Mouse (Mus musculus): ENCODE results near the gene Gfra1.

The Gfra1 gene

DNA sequence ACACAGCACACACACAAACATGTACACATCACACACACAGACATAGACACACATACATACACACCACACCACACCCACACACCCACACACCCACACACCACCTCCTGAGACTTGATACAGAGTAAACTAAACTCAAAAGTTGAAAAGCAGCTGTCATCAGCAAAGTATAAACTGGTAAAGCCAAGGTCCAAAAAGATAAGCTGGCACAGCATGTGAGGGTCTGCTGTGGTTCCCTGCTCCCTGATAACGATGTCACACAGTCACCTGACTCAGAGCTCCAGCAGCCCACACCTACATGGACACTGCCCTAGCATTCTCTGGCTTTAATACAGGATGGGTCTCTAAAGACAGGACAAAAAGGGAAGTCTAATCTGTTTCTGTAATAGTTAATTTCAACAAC, 212.1 kb downstream of the Gfra1 start:
- no peak for DNase-seq

DNA sequence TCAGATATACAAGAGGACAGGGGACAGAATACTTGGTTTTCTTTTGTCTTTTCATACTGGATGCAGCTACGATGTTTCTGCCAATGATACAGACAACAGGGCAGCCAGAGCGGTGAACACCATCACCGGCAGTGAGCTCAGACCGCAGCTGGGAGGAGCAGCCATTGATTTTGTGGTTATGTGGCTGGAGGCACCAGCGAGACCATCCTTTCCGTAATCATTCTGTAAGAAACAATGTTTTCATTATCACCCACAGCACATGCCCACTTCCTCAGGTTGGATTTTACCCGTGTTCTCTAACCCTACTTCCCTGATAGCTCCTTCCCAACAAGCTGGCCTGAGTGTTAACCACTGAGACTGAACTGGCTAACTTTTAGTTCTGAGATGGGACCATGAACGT, 217.4 kb downstream of the Gfra1 start:
- DNase-seq = no peak

DNA sequence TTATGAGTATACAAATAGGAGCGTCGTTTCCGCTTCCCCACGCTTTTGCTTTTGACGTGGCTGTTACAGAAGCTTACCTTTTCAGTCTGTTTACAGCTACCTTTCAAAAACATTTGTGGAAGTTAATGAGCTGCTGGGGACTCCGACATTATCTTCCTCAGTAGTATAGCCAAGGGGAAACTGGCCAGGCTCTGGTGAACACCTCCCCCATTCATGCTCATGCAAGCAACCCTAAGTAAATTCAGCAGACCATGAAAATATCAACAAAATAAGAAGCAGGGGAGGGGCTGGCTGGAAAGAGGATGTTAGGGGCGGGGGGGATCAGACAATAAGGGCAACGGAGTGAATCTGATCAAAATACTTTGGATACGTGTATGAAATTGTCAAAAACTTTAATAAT, 228.0 kb downstream of the Gfra1 start:
- no peak for DNase-seq

DNA sequence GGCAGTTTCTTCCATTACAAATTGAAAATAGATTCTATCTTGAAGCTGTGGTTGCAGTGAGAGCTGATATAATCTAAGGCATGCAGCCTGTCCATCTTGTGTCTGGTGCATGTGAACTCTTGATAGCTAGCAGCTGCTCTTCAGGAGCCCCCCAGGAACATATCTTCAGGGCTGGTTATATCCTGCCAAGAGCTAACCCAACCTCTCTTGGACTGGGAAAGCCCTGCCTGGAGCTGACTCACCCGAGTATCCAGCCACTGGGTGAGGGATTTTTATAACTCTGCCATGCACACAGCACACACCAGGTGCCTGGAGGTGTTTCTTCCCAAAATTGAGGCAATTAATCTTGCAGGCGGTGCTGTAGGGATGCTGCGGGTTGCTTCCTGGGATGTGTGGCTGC, 228.8 kb downstream of the Gfra1 start:
- DNase-seq = no peak

DNA sequence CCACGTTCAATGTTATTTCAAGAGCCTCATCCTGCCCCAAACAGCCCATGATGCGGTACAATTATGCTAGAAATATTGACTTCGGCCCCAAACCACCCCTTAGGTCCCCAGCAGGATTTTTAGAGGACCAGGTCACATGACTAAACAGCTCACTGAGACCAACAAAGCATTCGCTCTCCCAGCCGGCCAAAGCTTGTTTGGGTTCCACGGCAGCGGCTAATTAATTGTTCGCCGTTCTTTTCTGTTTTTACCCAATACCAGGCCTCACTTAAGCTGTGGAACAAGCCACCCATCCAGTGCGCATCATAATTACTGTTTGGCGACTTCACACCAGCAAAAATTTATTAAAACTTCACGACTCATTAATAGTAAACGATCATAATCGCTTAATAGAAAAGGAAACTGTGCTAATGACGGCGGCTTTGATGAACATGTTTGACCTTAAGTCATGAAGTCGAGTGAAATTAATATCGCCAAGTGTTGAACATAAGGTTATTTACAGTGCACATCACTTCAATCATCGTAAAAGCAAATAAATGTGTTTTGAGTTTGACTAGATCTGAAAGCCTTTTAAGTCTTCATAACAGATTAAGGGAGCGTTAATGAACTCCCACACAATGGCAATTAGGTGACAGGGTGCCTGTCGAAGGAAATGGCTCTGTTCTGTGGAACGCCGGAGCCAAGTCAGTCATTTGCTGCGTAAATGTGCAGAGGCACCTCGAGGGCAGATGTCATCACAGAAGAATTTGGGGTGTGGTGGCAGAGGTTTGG, 235.5 kb downstream of the Gfra1 start:
- no peak for DNase-seq

DNA sequence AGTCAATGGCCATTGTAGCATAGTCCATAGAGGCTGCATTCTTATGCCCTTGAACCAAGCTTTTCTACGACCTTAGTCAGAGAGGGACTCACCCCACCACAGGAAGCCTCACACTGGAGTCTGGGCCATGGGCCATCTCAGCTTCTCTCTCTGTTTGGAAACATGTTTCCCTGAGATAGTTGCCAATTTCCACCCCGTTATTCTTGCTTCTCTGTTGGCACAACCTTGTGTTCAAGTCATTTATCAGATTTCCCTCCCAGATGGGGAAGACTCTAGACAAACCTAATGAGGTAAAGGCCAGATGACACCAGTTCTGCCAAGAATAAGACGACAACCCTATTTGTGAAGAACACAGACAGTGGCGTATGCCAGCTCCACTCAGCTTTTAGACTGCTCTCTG, 238.1 kb downstream of the Gfra1 start:
- no peak for DNase-seq

DNA sequence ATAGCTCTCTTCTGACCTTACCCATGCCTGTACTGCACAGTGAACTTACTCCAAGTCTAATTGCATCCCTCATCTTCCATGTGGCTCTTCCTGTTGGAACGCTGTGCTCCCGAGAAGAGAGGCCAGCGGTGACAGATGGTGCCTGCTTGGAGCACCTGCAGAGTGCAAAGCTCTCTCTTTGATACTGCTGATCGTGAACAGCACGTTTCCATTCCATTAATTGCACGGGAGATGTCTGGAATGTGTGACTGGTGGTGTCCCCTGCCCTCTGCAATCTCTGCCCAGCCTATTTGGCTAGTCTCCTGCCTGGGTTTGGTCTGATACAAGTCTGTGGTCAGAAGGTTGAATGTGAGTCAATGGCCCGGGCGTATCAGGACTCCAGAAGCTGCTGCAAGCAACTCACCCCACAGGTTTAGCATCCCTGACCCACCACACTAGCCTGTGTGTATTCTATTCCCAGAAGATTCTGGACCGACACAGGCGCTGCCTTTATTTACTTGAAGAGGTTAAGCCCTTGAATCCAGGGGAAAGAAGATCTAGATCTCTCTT, 249.1 kb downstream of the Gfra1 start:
- DNase-seq = no peak

DNA sequence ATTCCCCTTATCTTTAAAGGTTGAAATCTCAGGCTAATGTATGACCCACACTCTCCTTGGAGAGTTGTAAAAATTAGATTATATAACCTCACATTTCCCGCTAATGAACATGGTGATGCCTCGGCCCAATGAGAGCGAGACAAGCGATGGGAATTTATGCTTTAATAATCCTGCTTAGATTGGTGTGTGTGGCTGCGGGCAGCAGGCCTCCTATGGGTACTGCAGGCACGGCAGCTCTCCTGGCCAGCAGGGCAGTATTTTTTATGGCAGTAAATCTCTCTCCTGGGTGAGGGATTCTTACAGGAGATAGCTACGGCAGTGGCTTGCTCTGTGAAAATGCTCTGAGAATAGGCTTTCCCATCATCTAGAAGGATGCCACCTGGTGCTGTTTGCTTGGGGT, 250.2 kb downstream of the Gfra1 start:
- no peak for DNase-seq

DNA sequence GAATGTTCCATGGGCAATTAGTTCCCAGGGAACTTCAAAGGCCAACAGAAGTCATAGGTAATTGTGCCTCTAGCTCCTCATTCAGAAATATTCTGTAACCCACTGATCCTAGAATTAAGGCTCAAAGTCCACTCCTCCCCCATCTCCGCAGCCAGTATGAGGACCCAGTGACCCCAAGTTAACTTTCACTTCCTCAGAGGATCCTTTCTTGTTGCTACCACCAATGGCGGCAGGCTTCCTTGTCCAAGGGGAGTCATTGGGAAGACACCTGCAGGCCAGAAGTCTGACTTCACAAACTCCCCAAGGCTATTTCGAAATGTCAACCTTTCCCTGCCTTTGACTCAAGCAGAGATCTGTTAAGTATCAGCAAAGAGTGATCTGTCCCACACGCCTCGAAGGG, 253.1 kb downstream of the Gfra1 start:
- DNase-seq = no peak

DNA sequence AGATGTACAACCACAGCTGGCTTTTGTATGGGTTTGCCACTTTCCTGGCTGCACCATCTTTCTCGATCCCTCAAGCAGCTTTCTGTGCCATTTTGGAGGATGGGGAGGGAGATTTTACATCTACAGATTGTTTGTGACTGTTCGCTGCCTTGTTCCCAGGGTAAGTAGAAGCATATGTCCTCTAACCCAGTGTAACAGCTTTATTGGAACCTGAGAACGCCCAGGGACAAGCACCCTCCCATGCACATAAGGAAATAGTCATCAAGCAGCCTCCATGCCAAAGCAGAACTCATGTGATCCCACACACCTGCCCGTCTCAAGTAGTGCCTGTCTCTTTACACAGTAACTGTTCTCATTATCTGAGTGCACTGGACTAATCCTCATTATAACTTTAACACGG, 256.0 kb downstream of the Gfra1 start:
- no peak for DNase-seq

DNA sequence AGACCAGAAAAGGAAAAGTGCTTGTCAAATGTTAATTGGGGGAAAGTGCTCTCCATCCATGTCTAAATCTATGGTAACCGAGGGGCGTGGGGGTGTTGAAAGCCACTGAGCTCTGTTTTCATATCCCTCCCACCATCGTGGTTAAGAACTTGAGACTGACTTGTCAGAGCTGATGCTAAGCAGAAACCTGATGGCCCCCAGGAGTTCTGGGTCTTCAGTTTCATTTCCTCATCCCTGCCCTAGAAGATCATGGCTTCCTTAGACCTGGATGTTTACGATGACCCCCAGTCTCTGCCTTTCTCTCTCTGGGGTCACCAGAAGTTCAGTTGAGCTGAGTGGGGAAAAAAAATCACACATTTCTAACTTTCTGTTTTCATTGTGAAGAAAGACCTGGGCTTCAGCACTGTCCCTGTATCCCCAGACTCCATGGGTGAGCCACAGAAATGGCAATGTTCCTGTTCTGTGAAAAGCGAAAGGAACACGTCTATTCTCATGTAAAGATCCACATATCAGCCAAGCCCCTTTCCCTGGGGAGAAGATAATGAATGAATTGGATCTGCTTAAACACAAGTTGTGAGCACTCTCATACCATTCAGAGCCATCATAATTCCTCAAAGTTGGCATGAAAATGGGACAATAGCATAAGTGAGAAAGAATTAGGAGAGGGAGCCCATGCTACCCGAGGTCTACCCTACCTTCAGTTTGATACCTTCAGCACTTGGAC, 261.8 kb downstream of the Gfra1 start:
- no peak for DNase-seq

DNA sequence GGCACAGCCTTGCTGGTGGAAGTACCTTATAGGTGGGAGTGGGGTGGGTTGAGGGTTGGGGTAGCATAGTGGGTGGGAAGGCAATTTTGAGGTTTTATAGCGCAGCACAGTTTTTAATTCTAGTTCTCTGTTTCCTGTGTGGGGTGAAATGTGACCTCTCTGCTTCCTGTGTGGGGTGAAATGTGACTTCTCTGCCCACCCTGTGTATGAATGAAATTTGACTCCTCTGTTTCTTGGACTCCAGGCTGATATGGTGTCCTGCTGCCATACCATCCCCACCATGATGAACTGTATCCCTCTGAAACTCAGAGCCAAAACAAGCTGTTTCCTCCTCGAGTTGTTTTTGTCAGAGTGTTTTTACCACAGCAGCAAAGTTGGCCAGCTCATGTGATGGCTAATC, 264.8 kb downstream of the Gfra1 start:
- no peak for DNase-seq

DNA sequence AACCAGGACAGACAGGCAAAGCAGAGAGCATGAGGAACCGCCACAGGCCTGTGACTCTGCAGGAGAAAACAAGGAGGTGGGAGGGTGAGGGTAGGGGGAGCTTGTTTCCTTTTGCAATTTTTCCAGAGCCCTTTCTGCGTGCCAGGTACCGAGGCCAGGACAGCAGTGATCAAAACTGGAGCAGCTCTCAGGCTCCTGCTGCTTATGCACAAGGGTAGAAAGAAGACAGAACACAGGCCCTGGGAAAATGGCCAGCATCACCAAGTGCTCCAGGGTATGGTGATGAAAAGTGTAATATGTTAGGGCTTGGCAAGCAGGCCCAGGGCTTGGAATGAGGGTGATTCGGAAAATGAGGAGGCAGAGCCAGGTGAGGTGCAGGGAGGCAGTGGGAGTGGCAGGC, 269.2 kb downstream of the Gfra1 start:
- DNase-seq = no peak
